Mouse (Mus musculus): ENCODE data around the gene Mettl3.

Gene Mettl3

GRCm38 (mm10) chr14:52284191-52284590 is 20.7 kb downstream of the Mettl3 start:
- DNase-seq (ENCODE audit: low spot score), result no peak

GRCm38 (mm10) chr14:52283629-52284028 is 21.3 kb downstream of the Mettl3 start:
- no peak for DNase-seq (ENCODE audit: low spot score)

- DNase-seq (ENCODE audit: low spot score), result no peak
These were observed 25.2 kb downstream of the Mettl3 start for GRCm38 (mm10) chr14:52279747-52280120.

GRCm38 (mm10) chr14:52278932-52279746 is 25.8 kb downstream of the Mettl3 start, which contains the start of the genes Tox4 and Rab2b:
Tox4 (plus strand) TSS chr14:52279146.
Rab2b (minus strand) TSS chr14:52279545.
- peak; percentile 99 for DNase-seq (ENCODE audit: low spot score)

- DNase-seq (ENCODE audit: low spot score), result no peak
These were observed 27.7 kb downstream of the Mettl3 start for GRCm38 (mm10) chr14:52277210-52277609.

GRCm38 (mm10) chr14:52272781-52273180 is 32.1 kb downstream of the Mettl3 start:
- DNase-seq (ENCODE audit: low spot score), result no peak

GRCm38 (mm10) chr14:52257484-52258213 is 47.3 kb downstream of the Mettl3 start, which contains the start of gene Chd8:
Chd8 (minus strand) TSS chr14:52257780.
- DNase-seq (ENCODE audit: low spot score), result peak; percentile 95

GRCm38 (mm10) chr14:52256311-52257175 is 48.4 kb downstream of the Mettl3 start:
- peak; percentile 49 for DNase-seq (ENCODE audit: low spot score)

GRCm38 (mm10) chr14:52246129-52246528 is 58.8 kb downstream of the Mettl3 start:
- no peak for DNase-seq (ENCODE audit: low spot score)
